Mouse (Mus musculus) neural tube, embryonic 10.5 days (tissue): Measurements from ENCODE around the gene Retnlg.
"Not testable (repeated sequence)": the region's sequence is repeated elsewhere in the genome, so short reads cannot be mapped to it uniquely, and the experiment has no call there.

ENCODE experiments used
- DNase-seq: peaks from one replicate; pipeline ENCODE4 v3.0.0-alpha.2; 2017; ENCODE audit warnings: low spot score; ENCODE audit errors: extremely low spot score

Retnlg gene

GRCm38 (mm10) chr16:48872321-48872720 is at the start of gene Retnlg:
Gene Retnlg (plus strand): TSS chr16:48872621.
- DNase-seq = no peak

GRCm38 (mm10) chr16:48826474-48826873 is 45.9 kb upstream of the Retnlg start:
- DNase-seq = no peak

GRCm38 (mm10) chr16:48827625-48828024 is 44.8 kb upstream of the Retnlg start:
- DNase-seq = no peak

GRCm38 (mm10) chr16:48829060-48829459 is 43.4 kb upstream of the Retnlg start:
- no peak for DNase-seq

GRCm38 (mm10) chr16:48832055-48832454 is 40.4 kb upstream of the Retnlg start:
- DNase-seq = no peak

GRCm38 (mm10) chr16:48833626-48834025 is 38.8 kb upstream of the Retnlg start:
- DNase-seq = not testable (repeated sequence)

GRCm38 (mm10) chr16:48842266-48842665 is 30.2 kb upstream of the Retnlg start, which contains the start of gene Retnla:
Gene Retnla (plus strand): TSS chr16:48842551.
- DNase-seq = no peak

- no peak for DNase-seq
Measured at GRCm38 (mm10) chr16:48843671-48844386, 28.6 kb upstream of the Retnlg start.

- not testable (repeated sequence) for DNase-seq
Measured at GRCm38 (mm10) chr16:48865004-48865403, 7.4 kb upstream of the Retnlg start.

GRCm38 (mm10) chr16:48867690-48868089 is 4.7 kb upstream of the Retnlg start:
- DNase-seq = no peak

- no peak for DNase-seq
Measured at GRCm38 (mm10) chr16:48868663-48869062, 3.8 kb upstream of the Retnlg start.

- no peak for DNase-seq
Measured at GRCm38 (mm10) chr16:48869671-48870070, 2.8 kb upstream of the Retnlg start.

- DNase-seq = no peak
Measured at GRCm38 (mm10) chr16:48871754-48872153, 667 bp upstream of the Retnlg start.

- DNase-seq = no peak
Measured at GRCm38 (mm10) chr16:48890733-48891132, 18.3 kb downstream of the Retnlg start.

- no peak for DNase-seq
Measured at GRCm38 (mm10) chr16:48899868-48900267, 27.4 kb downstream of the Retnlg start.

- no peak for DNase-seq
Measured at GRCm38 (mm10) chr16:48911184-48911583, 38.8 kb downstream of the Retnlg start.

GRCm38 (mm10) chr16:48913206-48913605 is 40.8 kb downstream of the Retnlg start:
- DNase-seq = no peak

GRCm38 (mm10) chr16:48923724-48924123 is 51.3 kb downstream of the Retnlg start:
- DNase-seq = no peak
